In genomic region chr17:23603077-23603476, GRCm38 (mm10) we compare ENCODE assay signal across 35 mouse cellular contexts. TPM values are rescaled to one million over a fixed set of nuclear protein-coding genes. Genes with fewer than 3 reads are reported as not detected.
DNase-seq lines count a peak whose midpoint lies in the region; ATAC-seq and TF ChIP-seq lines count a peak whose summit lies in the region.
"Had no signal": no experiment of that assay in that cellular context is flagged by ENCODE, and none has a peak within 500 bp of the region (broad histone marks: within the 10 kb centered on the region; RNA-seq: fewer than 3 reads in every experiment).

No protein-coding gene starts in this region.

- no peaks in the 10 kb centered on the region for H3K4me1 ChIP-seq in cerebellum, adult 2 months (ENCODE audit: control insufficient read depth, insufficient read depth, low read length)
- peaks cover 34% of the 10 kb centered on the region for H3K4me1 ChIP-seq in midbrain, embryonic 10.5 days
- peaks cover 17% of the 10 kb centered on the region for H3K4me1 ChIP-seq in midbrain, embryonic 13.5 days (replicated peaks)
- H3K4me1 ChIP-seq in embryonic facial prominence, embryonic 14.5 days (ENCODE audit: control insufficient read depth, insufficient read depth, low read length) = no peaks in the 10 kb centered on the region; the same call in 1 of the 2 replicates

- no peak for ATAC-seq in midbrain, embryonic 13.5 days
- no peak for ATAC-seq in embryonic facial prominence, embryonic 14.5 days (ENCODE audit: low read depth)
- ATAC-seq: forebrain, embryonic 16.5 days; inflammation-experienced regulatory T-cells, adult 6 months; midbrain, embryonic 15.5 days had no signal

- H3K27me3 ChIP-seq in cerebellum, adult 2 months (ENCODE audit: control insufficient read depth, insufficient read depth, low read length) = no peaks in the 10 kb centered on the region
- no peaks in the 10 kb centered on the region; the same call in 1 of the 2 replicates for H3K27me3 ChIP-seq in midbrain, embryonic 10.5 days (ENCODE audit: low read depth, poor library complexity, severe bottlenecking)
- H3K27me3 ChIP-seq in midbrain, embryonic 13.5 days = peaks cover 3% of the 10 kb centered on the region; the same call in 1 of the 2 replicates
- H3K27me3 ChIP-seq in embryonic facial prominence, embryonic 14.5 days (replicated peaks; ENCODE audit: control insufficient read depth, insufficient read depth, low read length) = no peaks in the 10 kb centered on the region
- H3K27me3 ChIP-seq: embryonic facial prominence, embryonic 15.5 days; hindbrain, embryonic 15.5 days; kidney, embryonic 15.5 days; limb, embryonic 12.5 days; liver, embryonic 15.5 days; lung, embryonic 15.5 days; midbrain, embryonic 15.5 days; neural tube, embryonic 12.5 days had no signal

- H3K4me2 ChIP-seq in midbrain, embryonic 13.5 days (replicated peaks) = no peak overlapping the region
- no peak overlapping the region for H3K4me2 ChIP-seq in embryonic facial prominence, embryonic 14.5 days (ENCODE audit: low read depth, low read length)
- H3K4me2 ChIP-seq: embryonic facial prominence, embryonic 15.5 days; hindbrain, embryonic 15.5 days; kidney, embryonic 15.5 days; limb, embryonic 12.5 days; liver, embryonic 15.5 days; lung, embryonic 15.5 days; midbrain, embryonic 15.5 days; neural tube, embryonic 12.5 days had no signal

- no peak overlapping the region for H3K9ac ChIP-seq in midbrain, embryonic 13.5 days (replicated peaks)
- no peak overlapping the region for H3K9ac ChIP-seq in embryonic facial prominence, embryonic 14.5 days (ENCODE audit: low read depth, low read length)
- H3K9ac ChIP-seq: embryonic facial prominence, embryonic 15.5 days; hindbrain, embryonic 15.5 days; kidney, embryonic 15.5 days; limb, embryonic 12.5 days; liver, embryonic 15.5 days; lung, embryonic 15.5 days; midbrain, embryonic 15.5 days; neural tube, embryonic 12.5 days had no signal

- WGBS in cerebellum, adult 2 months = 17% methylated on average over 8 of the region's 8 CpGs
- whole genome bisulfite sequencing in midbrain, embryonic 10.5 days = 18% methylated on average over 8 of the region's 8 CpGs
- WGBS in midbrain, embryonic 13.5 days = 16% methylated on average over 8 of the region's 8 CpGs
- WGBS in embryonic facial prominence, embryonic 14.5 days = 25% methylated on average over 8 of the region's 8 CpGs

- no peaks in the 10 kb centered on the region for H3K36me3 ChIP-seq in midbrain, embryonic 10.5 days
- H3K36me3 ChIP-seq in midbrain, embryonic 13.5 days = no peaks in the 10 kb centered on the region
- H3K36me3 ChIP-seq in embryonic facial prominence, embryonic 14.5 days (ENCODE audit: control insufficient read depth, insufficient read depth, low read length) = no peaks in the 10 kb centered on the region
- H3K36me3 ChIP-seq: embryonic facial prominence, embryonic 15.5 days; hindbrain, embryonic 10.5 days; hindbrain, embryonic 15.5 days; kidney, embryonic 15.5 days; limb, embryonic 12.5 days; liver, embryonic 15.5 days; lung, embryonic 15.5 days; midbrain, embryonic 15.5 days; neural tube, embryonic 12.5 days had no signal

- no peak overlapping the region for H3K27ac ChIP-seq in cerebellum, adult 2 months (ENCODE audit: insufficient read depth, low read length)
- no peak overlapping the region for H3K27ac ChIP-seq in midbrain, embryonic 10.5 days (replicated peaks)
- no peak overlapping the region for H3K27ac ChIP-seq in midbrain, embryonic 13.5 days
- no peak overlapping the region for H3K27ac ChIP-seq in embryonic facial prominence, embryonic 14.5 days (replicated peaks; ENCODE audit: low read depth, low read length)
- H3K27ac ChIP-seq: embryonic facial prominence, embryonic 15.5 days; gastrocnemius, adult 2 months; hindbrain, embryonic 10.5 days; hindbrain, embryonic 15.5 days; kidney, embryonic 15.5 days; left cerebral cortex, adult 2 months; limb, embryonic 12.5 days; liver, embryonic 15.5 days; lung, embryonic 15.5 days; midbrain, embryonic 15.5 days; neural tube, embryonic 12.5 days had no signal

- no peak for TF ChIP-seq CTCF in cerebellum, adult 2 months (IDR thresholded peaks at IDR 0.05; ENCODE audit: borderline replicate concordance, insufficient read depth, low read depth, low read length)

- H3K4me3 ChIP-seq in cerebellum, adult 2 months (replicated peaks; ENCODE audit: insufficient read depth, low read depth, low read length) = no peak overlapping the region
- H3K4me3 ChIP-seq in midbrain, embryonic 10.5 days = 0 out of 2 replicates have a peak overlapping the region, but pooled peaks have one; percentile 14
- H3K4me3 ChIP-seq in midbrain, embryonic 13.5 days (replicated peaks) = no peak overlapping the region
- H3K4me3 ChIP-seq in embryonic facial prominence, embryonic 14.5 days (ENCODE audit: low read depth, low read length) = no peak overlapping the region
- H3K4me3 ChIP-seq: embryonic facial prominence, embryonic 15.5 days; gastrocnemius, adult 2 months; hindbrain, embryonic 10.5 days; hindbrain, embryonic 15.5 days; kidney, embryonic 15.5 days; left cerebral cortex, adult 2 months; limb, embryonic 12.5 days; liver, embryonic 15.5 days; lung, embryonic 15.5 days; megakaryocyte, embryonic 14.5 days; midbrain, embryonic 15.5 days; neural tube, embryonic 12.5 days had no signal

- intact Hi-C loops in gastrocnemius, postnatal 36 days (cut with DNase I) = no loop called here

- peak; percentile 16 to 22 for DNase-seq in cerebellum, postnatal 10 days
- no peak for DNase-seq in cerebellum, adult 2 months
- DNase-seq in midbrain, embryonic 10.5 days (ENCODE audit: low spot score) = no peak
- peak; percentile 87 for DNase-seq in ES-CJ7 (ENCODE audit: low read depth, low spot score)
- peak; percentile 32 for DNase-seq in embryonic facial prominence, embryonic 14.5 days (ENCODE audit: low spot score)
- DNase-seq in gastrocnemius, postnatal 36 days = no peak
- DNase-seq: adrenal gland, adult 8-10 months; gastrocnemius, adult 2 months; heart, postnatal 14 days; kidney, adult 11 months; right cerebral cortex, postnatal 25 days; spleen, adult 18-20 months had no signal

- no peak for TF ChIP-seq POLR2A in cerebellum, adult 2 months (IDR thresholded peaks at IDR 0.05; ENCODE audit: borderline replicate concordance, insufficient read depth, low read length)

- H3K9me3 ChIP-seq in midbrain, embryonic 10.5 days (replicated peaks) = no peaks in the 10 kb centered on the region
- no peaks in the 10 kb centered on the region for H3K9me3 ChIP-seq in midbrain, embryonic 13.5 days
- no peaks in the 10 kb centered on the region for H3K9me3 ChIP-seq in embryonic facial prominence, embryonic 14.5 days (ENCODE audit: control insufficient read depth, low read length)
- H3K9me3 ChIP-seq: embryonic facial prominence, embryonic 15.5 days; hindbrain, embryonic 10.5 days; hindbrain, embryonic 15.5 days; kidney, embryonic 15.5 days; limb, embryonic 12.5 days; liver, embryonic 15.5 days; lung, embryonic 15.5 days; megakaryocyte, embryonic 14.5 days; midbrain, embryonic 15.5 days; neural tube, embryonic 12.5 days had no signal

RNA-seq across cellular contexts. Expression of gene Zscan10, which starts 2.4 kb away (rescaled TPM):
- polyA plus RNA-seq in cerebellum, adult 2 months (2012; rRNA removed) = 0.13 and 0.16 TPM in 2 replicates
- polyA plus RNA-seq in midbrain, embryonic 10.5 days (2016; fragmentation: Nextera tagmentation; extraction: Ambion mirVana) = 0.12 and 0.19 TPM in 2 replicates
- not detected in 2 replicates for polyA plus RNA-seq in midbrain, embryonic 13.5 days (2015; fragmentation: Nextera tagmentation; extraction: Ambion mirVana)
- polyA plus RNA-seq in embryonic facial prominence, embryonic 14.5 days (2014; fragmentation: Nextera tagmentation; extraction: Ambion mirVana) = 0.14 TPM in 1 of 2 replicates, not detected in the other
- total RNA-seq in gastrocnemius, postnatal 36 days (2021) = not detected
- total RNA-seq: adrenal gland, adult 8-10 months; adrenal gland, postnatal 4 days; CH12.LX; gastrocnemius, adult 2 months; heart, postnatal 14 days; layer of hippocampus, adult 18-20 months; layer of hippocampus, postnatal 10 days; left cerebral cortex, adult 2 months; left cerebral cortex, postnatal 25 days; liver, adult 2 months had no signal
- polyA plus RNA-seq: forebrain, embryonic 16.5 days; gonadal fat pad, adult 2 months; heart, embryonic 14.5 days; kidney, embryonic 15.5 days; liver, adult 2 months; liver, embryonic 15.5 days; midbrain, embryonic 15.5 days; stomach, embryonic 16.5 days had no signal

RNA-seq across cellular contexts. Expression of gene Zfp13, which starts 3.8 kb away (rescaled TPM):
- polyA plus RNA-seq in cerebellum, adult 2 months (2012; rRNA removed) = 25.6 and 27.2 TPM in 2 replicates
- 19.8 and 25.7 TPM in 2 replicates for polyA plus RNA-seq in midbrain, embryonic 10.5 days (2016; fragmentation: Nextera tagmentation; extraction: Ambion mirVana)
- polyA plus RNA-seq in midbrain, embryonic 13.5 days (2015; fragmentation: Nextera tagmentation; extraction: Ambion mirVana) = 26.6 and 28.7 TPM in 2 replicates
- 11.6 and 11.7 TPM in 2 replicates for polyA plus RNA-seq in embryonic facial prominence, embryonic 14.5 days (2014; fragmentation: Nextera tagmentation; extraction: Ambion mirVana)
- total RNA-seq in gastrocnemius, postnatal 36 days (2021) = 1 to 10 TPM; 1.5 to 1.8 TPM

RNA-seq across cellular contexts. Expression of gene Zfp213, which starts 39.0 kb away (rescaled TPM):
- polyA plus RNA-seq in cerebellum, adult 2 months (2012; rRNA removed) = 9.2 and 9.5 TPM in 2 replicates
- polyA plus RNA-seq in midbrain, embryonic 10.5 days (2016; fragmentation: Nextera tagmentation; extraction: Ambion mirVana) = 27.5 and 28.7 TPM in 2 replicates
- polyA plus RNA-seq in midbrain, embryonic 13.5 days (2015; fragmentation: Nextera tagmentation; extraction: Ambion mirVana) = 18.0 and 20.4 TPM in 2 replicates
- 17.7 and 18.2 TPM in 2 replicates for polyA plus RNA-seq in embryonic facial prominence, embryonic 14.5 days (2014; fragmentation: Nextera tagmentation; extraction: Ambion mirVana)
- 1 to 10 TPM; 1.8 TPM for total RNA-seq in gastrocnemius, postnatal 36 days (2021)

RNA-seq across cellular contexts. Expression of gene Mmp25, which starts 42.0 kb away (rescaled TPM):
- polyA plus RNA-seq in cerebellum, adult 2 months (2012; rRNA removed) = 0.23 and 0.25 TPM in 2 replicates
- 0.89 and 1.1 TPM in 2 replicates for polyA plus RNA-seq in midbrain, embryonic 10.5 days (2016; fragmentation: Nextera tagmentation; extraction: Ambion mirVana)
- polyA plus RNA-seq in midbrain, embryonic 13.5 days (2015; fragmentation: Nextera tagmentation; extraction: Ambion mirVana) = 1.1 TPM in 2 replicates
- polyA plus RNA-seq in embryonic facial prominence, embryonic 14.5 days (2014; fragmentation: Nextera tagmentation; extraction: Ambion mirVana) = 0.90 and 1.4 TPM in 2 replicates
- total RNA-seq in gastrocnemius, postnatal 36 days (2021) = not detected
- total RNA-seq: CH12.LX had no signal

RNA-seq across cellular contexts. Expression of gene Bicdl2, which starts 57.2 kb away (rescaled TPM):
- polyA plus RNA-seq in cerebellum, adult 2 months (2012; rRNA removed) = not detected in 2 replicates
- polyA plus RNA-seq in midbrain, embryonic 10.5 days (2016; fragmentation: Nextera tagmentation; extraction: Ambion mirVana) = 0.32 TPM in 1 of 2 replicates, not detected in the other
- 0.16 TPM in 1 of 2 replicates, not detected in the other for polyA plus RNA-seq in midbrain, embryonic 13.5 days (2015; fragmentation: Nextera tagmentation; extraction: Ambion mirVana)
- 3.1 and 3.9 TPM in 2 replicates for polyA plus RNA-seq in embryonic facial prominence, embryonic 14.5 days (2014; fragmentation: Nextera tagmentation; extraction: Ambion mirVana)
- not detected for total RNA-seq in gastrocnemius, postnatal 36 days (2021)
- total RNA-seq: adrenal gland, adult 8-10 months; CH12.LX; gastrocnemius, adult 2 months; heart, postnatal 14 days; layer of hippocampus, adult 18-20 months; layer of hippocampus, postnatal 10 days; left cerebral cortex, adult 2 months; left cerebral cortex, postnatal 25 days had no signal
- polyA plus RNA-seq: hindbrain, embryonic 15.5 days; liver, adult 2 months; liver, embryonic 15.5 days; midbrain, embryonic 15.5 days had no signal

Comparison
In these comparisons a context has a peak if more than half of its experiments do, and no peak if none do; other contexts are left out.
1. DNase-seq: peak in cerebellum, postnatal 10 days (2 of 2), ES-CJ7 (single experiment) and embryonic facial prominence, embryonic 14.5 days (single experiment); none in cerebellum, adult 2 months (0 of 2), midbrain, embryonic 10.5 days (single experiment) and gastrocnemius, postnatal 36 days (0 of 2).